ENCODE assay signal across 14 mouse cellular contexts in genomic region chr15:85597403-85597802, GRCm38 (mm10). TPM values are rescaled to one million over a fixed set of nuclear protein-coding genes. Genes with fewer than 3 reads are reported as not detected.
DNase-seq lines count a peak whose midpoint lies in the region; ATAC-seq and TF ChIP-seq lines count a peak whose summit lies in the region.
"Had no signal": no experiment of that assay in that cellular context is flagged by ENCODE, and none has a peak within 500 bp of the region (broad histone marks: within the 10 kb centered on the region; RNA-seq: fewer than 3 reads in every experiment).

No protein-coding gene starts in this region.

- peak; percentile 55 for TF ChIP-seq CTCF in kidney, postnatal 0 days (IDR thresholded peaks at IDR 0.05; ENCODE audit: low read depth)

- peak; percentile 32 to 74 for DNase-seq in adrenal gland, adult (ENCODE audit: inconsistent age in 2 of 2, low spot score in 1 of 2)
- no peak for DNase-seq in adrenal gland, postnatal 10 days
- no peak for DNase-seq in kidney, postnatal 0 days (ENCODE audit: low spot score)
- DNase-seq in kidney, adult 18-20 months: no peak
- peak; percentile 57 for DNase-seq in lung, postnatal 36 days
- no peak for DNase-seq in lung, adult 18-20 months
- peak; percentile 38 for DNase-seq in induced T-regulatory cell, adult 2 months (ENCODE audit: low read depth)
- DNase-seq in thymus, postnatal 14 days: no peak
- DNase-seq: cerebellum, adult 2 months; heart, postnatal 14 days; liver, embryonic 13.5 days had no signal

- H3K9ac ChIP-seq in kidney, postnatal 0 days (ENCODE audit: low read depth, low read length): no peak overlapping the region
- H3K9ac ChIP-seq: embryonic facial prominence, embryonic 12.5 days; forebrain, embryonic 13.5 days; liver, embryonic 13.5 days; midbrain, embryonic 12.5 days had no signal

- H3K4me3 ChIP-seq in kidney, postnatal 0 days (replicated peaks; ENCODE audit: low read depth, low read length): no peak overlapping the region
- H3K4me3 ChIP-seq: embryonic facial prominence, embryonic 12.5 days; forebrain, embryonic 13.5 days; liver, embryonic 13.5 days; midbrain, embryonic 12.5 days had no signal

- H3K4me2 ChIP-seq in kidney, postnatal 0 days (ENCODE audit: low read length): no peak overlapping the region
- H3K4me2 ChIP-seq: embryonic facial prominence, embryonic 12.5 days; forebrain, embryonic 13.5 days; liver, embryonic 13.5 days; midbrain, embryonic 12.5 days had no signal

- no peak overlapping the region for H3K27ac ChIP-seq in kidney, postnatal 0 days
- H3K27ac ChIP-seq: embryonic facial prominence, embryonic 12.5 days; forebrain, embryonic 13.5 days; liver, embryonic 13.5 days; midbrain, embryonic 12.5 days had no signal

- H3K36me3 ChIP-seq in kidney, postnatal 0 days (ENCODE audit: insufficient read depth, low read length): no peaks in the 10 kb centered on the region
- H3K36me3 ChIP-seq: embryonic facial prominence, embryonic 12.5 days; liver, embryonic 13.5 days; midbrain, embryonic 12.5 days had no signal

- 0 out of 2 replicates have a peak, but pooled peaks cover 6% of the 10 kb centered on the region for H3K4me1 ChIP-seq in kidney, postnatal 0 days (replicated peaks; ENCODE audit: insufficient read depth, low read length)
- H3K4me1 ChIP-seq: liver, embryonic 13.5 days had no signal

- no peaks in the 10 kb centered on the region for H3K9me3 ChIP-seq in kidney, postnatal 0 days (replicated peaks; ENCODE audit: low read length)
- H3K9me3 ChIP-seq: forebrain, embryonic 13.5 days; liver, embryonic 13.5 days had no signal

- H3K27me3 ChIP-seq in kidney, postnatal 0 days (ENCODE audit: insufficient read depth, low read length): no peaks in the 10 kb centered on the region
- H3K27me3 ChIP-seq: embryonic facial prominence, embryonic 12.5 days; forebrain, embryonic 13.5 days had no signal

- 66% methylated on average over 3 of the region's 3 CpGs for WGBS in kidney, postnatal 0 days

- no peak for ATAC-seq in kidney, postnatal 0 days (replicated peaks; ENCODE audit: low FRiP score, low read depth)
- ATAC-seq: forebrain, embryonic 13.5 days had no signal

RNA-seq across cellular contexts. Expression of gene Wnt7b, which starts 15.1 kb away (rescaled TPM):
- under 1 TPM; 0.18 to 0.27 TPM for total RNA-seq in adrenal gland, postnatal 10 days (2021)
- polyA plus RNA-seq in kidney, postnatal 0 days (2015; fragmentation: Nextera tagmentation; extraction: Ambion mirVana): 24.9 and 26.3 TPM in 2 replicates

Comparison
In these comparisons a context has a peak if more than half of its experiments do, and no peak if none do; other contexts are left out.
1. DNase-seq: peak in adrenal gland, adult (2 of 2), lung, postnatal 36 days (single experiment) and induced T-regulatory cell, adult 2 months (single experiment); none in adrenal gland, postnatal 10 days (single experiment), kidney, postnatal 0 days (single experiment), kidney, adult 18-20 months (single experiment), lung, adult 18-20 months (0 of 2) and thymus, postnatal 14 days (single experiment).